Mouse (Mus musculus) embryo, embryonic 11 days (tissue): Measurements from ENCODE around the gene Ubp1.
"Not testable (repeated sequence)": the region's sequence is repeated elsewhere in the genome, so short reads cannot be mapped to it uniquely, and the experiment has no call there.

Experiments
- DNase-seq: peaks from one replicate; pipeline ENCODE4 v3.0.0-alpha.2; 2015

Gene Ubp1

GRCm38 (mm10) chr9:113930534-113931374 is at the start of gene Ubp1:
TSS of gene Ubp1 (plus strand) at chr9:113930934.
- peak; percentile 97 for DNase-seq

- no peak for DNase-seq
Measured at GRCm38 (mm10) chr9:113894903-113895302, 35.8 kb upstream of the Ubp1 start.

GRCm38 (mm10) chr9:113903136-113903535 is 27.6 kb upstream of the Ubp1 start:
- DNase-seq: no peak

- DNase-seq: not testable (repeated sequence)
Measured at GRCm38 (mm10) chr9:113904315-113904714, 26.4 kb upstream of the Ubp1 start.

GRCm38 (mm10) chr9:113915789-113916188 is 14.9 kb upstream of the Ubp1 start:
- no peak for DNase-seq

GRCm38 (mm10) chr9:113922677-113923076 is 8.1 kb upstream of the Ubp1 start:
- no peak for DNase-seq

GRCm38 (mm10) chr9:113924883-113925282 is 5.9 kb upstream of the Ubp1 start:
- no peak for DNase-seq

GRCm38 (mm10) chr9:113928591-113928990 is 2.1 kb upstream of the Ubp1 start:
- no peak for DNase-seq

GRCm38 (mm10) chr9:113929676-113930075 is 1.1 kb upstream of the Ubp1 start:
- DNase-seq: no peak

- DNase-seq: peak; percentile 64
Measured at GRCm38 (mm10) chr9:113931375-113932099, 803 bp downstream of the Ubp1 start.

GRCm38 (mm10) chr9:113932100-113932470 is 1.4 kb downstream of the Ubp1 start:
- DNase-seq: peak; percentile 42

GRCm38 (mm10) chr9:113932501-113932900 is 1.8 kb downstream of the Ubp1 start:
- DNase-seq: peak; percentile 16

GRCm38 (mm10) chr9:113935638-113936037 is 4.9 kb downstream of the Ubp1 start:
- no peak for DNase-seq

GRCm38 (mm10) chr9:113939063-113939850 is 8.5 kb downstream of the Ubp1 start:
- no peak for DNase-seq

- no peak for DNase-seq
Measured at GRCm38 (mm10) chr9:113941103-113941805, 10.5 kb downstream of the Ubp1 start.

GRCm38 (mm10) chr9:113943372-113943771 is 12.6 kb downstream of the Ubp1 start:
- DNase-seq: no peak

GRCm38 (mm10) chr9:113947216-113947615 is 16.5 kb downstream of the Ubp1 start:
- DNase-seq: no peak

- no peak for DNase-seq
Measured at GRCm38 (mm10) chr9:113957777-113958176, 27.0 kb downstream of the Ubp1 start.

GRCm38 (mm10) chr9:113963718-113964117 is 33.0 kb downstream of the Ubp1 start:
- no peak for DNase-seq

GRCm38 (mm10) chr9:113964415-113964814 is 33.7 kb downstream of the Ubp1 start:
- no peak for DNase-seq

GRCm38 (mm10) chr9:113966838-113967237 is 36.1 kb downstream of the Ubp1 start:
- DNase-seq: no peak

GRCm38 (mm10) chr9:113968967-113969366 is 38.2 kb downstream of the Ubp1 start:
- no peak for DNase-seq

- DNase-seq: no peak
Measured at GRCm38 (mm10) chr9:113969399-113969798, 38.7 kb downstream of the Ubp1 start.
